Mouse (Mus musculus) bone marrow, adult 2 months (tissue): ENCODE results near the gene B3gnt8.

Source experiments
- CTCF ChIP-seq: fragments of 200-500 bp; IDR thresholded peaks from 2 replicates; pipeline ENCODE4 v1.5.1; 2011; ENCODE audit warnings: low read length, control low read depth; ENCODE audit not compliant: control insufficient read depth, insufficient read depth
- POLR2A ChIP-seq: fragments of 200-500 bp; IDR thresholded peaks from 2 replicates; pipeline ENCODE4 v1.6.1; 2011; ENCODE audit warnings: low read depth, mild to moderate bottlenecking, control low read depth, low read length, borderline replicate concordance; ENCODE audit not compliant: control insufficient read depth

DNA sequence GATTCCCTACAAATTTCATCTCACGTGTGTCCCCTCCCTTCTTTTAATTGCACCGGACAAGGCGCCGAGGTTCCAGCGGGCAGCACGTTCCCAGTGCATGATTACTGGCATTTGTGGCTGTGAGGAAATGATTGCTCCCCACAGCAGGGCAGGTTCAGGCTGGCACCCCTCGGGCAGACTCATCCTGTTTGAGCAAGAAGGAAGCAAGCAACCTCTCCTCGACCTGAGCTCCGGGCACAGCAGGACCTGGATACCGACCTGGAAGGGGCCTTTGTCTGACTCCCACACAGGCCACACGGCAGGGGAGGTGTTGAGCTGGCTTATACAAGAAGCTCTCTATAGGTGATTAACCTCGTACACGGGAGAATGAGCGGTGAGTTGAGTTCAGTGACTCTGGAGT is 18.6 kb downstream of the B3gnt8 start:
- TF ChIP-seq CTCF (no peak), POLR2A (no peak)
